Mouse (Mus musculus) ES-CJ7 (cell line): ENCODE measurements around the gene Apol6.
A peak's percentile ranks its signal among the peaks of the same experiment; 100 is the strongest.

Experiments used
- DNase-seq: peaks from one replicate; pipeline ENCODE4 v3.0.0; 2011; ENCODE audit warnings: low read depth, low spot score

Gene Apol6

DNA sequence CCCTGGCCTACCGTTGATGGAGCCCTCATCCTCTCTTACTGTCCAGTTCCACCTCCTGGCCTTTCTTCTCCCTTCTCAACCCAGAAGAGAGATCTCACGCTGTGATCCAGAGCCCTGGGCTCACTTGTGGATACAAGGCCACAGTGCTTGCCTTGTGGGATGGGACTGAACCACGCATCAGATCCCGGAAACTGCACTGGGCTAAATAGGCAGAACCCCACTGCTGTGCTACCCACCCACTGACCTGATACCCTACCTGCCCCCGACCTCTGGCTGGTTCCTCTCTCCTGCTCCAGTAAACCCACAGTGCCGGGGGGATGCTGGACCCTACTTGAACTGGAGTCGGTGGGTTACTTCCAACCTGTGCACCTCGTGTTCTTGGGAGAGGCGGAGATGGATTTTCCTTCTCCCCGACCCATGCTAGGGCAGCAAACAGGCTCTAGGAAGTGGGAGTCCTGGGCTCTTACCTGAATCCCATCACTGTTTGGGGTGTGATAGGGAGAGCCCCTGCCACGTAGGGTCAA lies 26.3 kb downstream of the Apol6 start:
- no peak for DNase-seq

DNA sequence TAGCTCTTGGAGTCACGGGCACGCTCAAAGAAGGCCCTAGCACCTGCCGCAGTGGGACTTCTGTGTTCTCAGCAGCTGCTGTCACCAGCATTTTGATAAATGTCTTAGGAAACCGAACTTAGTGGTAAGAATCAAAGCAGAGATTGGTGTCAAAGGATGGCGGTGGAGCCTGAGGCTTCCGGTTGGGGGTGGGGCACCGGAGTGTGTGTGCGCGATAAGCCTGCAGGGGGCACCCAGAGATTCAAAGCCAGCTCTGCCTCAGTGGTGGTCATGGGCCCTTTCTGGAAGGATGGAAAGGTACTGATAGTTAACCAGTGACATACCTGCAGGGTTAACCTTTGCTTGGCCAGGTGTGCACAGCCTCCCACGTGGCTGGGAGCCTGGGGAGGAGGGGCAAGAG lies 27.0 kb downstream of the Apol6 start:
- peak; percentile 71 for DNase-seq

DNA sequence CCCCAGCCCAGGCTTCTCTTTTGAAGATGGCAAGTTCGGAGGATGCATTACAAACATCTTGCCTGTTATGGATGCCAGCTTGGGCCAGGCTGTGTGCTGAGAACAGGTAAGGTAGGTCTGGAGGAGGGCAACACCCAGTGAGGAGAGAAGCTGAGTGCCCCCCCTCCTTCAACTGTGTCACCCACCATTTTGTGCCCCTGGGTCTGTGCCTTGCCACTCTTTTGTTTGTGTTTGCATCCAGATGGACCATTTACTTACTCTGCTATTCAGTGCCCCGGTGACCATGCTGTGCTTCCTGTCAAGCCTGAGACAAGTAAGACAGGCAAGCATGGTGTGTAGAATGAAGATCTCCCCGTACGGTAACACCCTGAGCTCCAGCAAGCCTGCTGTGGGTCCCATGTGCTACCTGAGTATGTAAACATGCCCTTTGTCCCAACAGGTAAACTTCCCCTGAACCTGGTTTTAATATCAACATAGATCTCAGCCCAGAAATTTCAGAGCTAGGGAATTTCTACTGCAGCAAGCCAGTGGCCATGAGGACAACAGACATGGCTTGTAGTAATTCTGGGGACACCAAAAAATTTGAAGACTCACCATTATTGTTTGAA lies 28.1 kb downstream of the Apol6 start:
- no peak for DNase-seq

DNA sequence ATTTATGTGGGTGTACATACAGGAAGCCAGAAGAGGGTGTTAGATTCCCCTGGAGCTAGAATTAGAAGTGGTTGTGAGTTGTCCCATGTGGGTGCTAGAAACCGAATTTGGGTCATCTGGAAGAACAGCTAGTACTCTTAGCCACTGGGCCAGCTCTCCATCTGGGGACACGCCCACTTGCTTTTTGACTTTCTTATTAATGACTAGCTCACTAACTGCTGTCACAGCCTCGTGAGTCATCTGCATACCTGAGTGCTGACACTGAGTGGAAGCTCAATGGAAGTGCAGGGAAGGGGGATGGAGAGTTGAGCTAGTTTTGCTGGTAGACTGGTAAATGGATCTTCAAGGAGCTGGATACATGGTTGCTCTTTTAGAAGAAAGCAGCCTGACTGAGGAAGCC lies 32.0 kb downstream of the Apol6 start:
- no peak for DNase-seq

DNA sequence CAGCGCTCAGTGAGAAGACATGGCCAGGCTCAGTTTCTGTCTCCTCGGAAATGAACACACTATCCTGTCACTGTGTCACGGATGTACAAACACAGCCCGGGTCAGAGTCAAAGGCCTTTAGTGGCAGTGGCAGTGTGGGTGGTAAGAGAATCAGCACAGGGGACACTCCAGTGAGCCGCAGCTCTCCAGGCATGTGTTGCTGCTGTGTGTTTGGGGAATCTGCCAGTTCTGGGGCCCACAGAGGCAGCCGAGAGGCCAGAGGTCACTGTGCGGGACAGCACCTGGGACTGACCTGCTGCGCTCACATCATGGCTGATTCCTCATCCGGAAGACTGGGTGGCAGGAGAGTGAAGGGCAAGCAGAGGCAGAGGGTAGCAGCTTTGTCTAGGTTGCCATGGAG lies 33.4 kb downstream of the Apol6 start:
- DNase-seq: no peak

DNA sequence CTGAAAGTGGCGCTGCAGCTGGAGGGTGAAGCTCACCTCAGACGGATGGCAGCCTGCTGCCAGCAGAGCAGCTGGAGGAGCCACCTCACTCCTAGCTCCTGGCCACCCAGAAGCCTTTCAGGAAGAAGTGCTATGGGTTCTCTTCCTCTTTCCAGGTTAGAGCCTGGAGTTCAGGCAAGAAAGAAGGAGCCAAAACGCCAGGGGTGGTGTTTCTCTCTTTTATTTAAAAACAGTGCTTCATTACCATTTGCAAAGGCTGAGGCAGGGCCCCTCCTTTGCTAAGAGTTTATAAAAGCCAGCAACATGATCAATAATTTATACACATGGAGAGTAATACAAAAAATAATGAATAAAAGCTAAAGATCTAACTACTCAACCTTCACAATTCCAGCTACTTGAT lies 34.3 kb downstream of the Apol6 start:
- DNase-seq: peak; percentile 68

DNA sequence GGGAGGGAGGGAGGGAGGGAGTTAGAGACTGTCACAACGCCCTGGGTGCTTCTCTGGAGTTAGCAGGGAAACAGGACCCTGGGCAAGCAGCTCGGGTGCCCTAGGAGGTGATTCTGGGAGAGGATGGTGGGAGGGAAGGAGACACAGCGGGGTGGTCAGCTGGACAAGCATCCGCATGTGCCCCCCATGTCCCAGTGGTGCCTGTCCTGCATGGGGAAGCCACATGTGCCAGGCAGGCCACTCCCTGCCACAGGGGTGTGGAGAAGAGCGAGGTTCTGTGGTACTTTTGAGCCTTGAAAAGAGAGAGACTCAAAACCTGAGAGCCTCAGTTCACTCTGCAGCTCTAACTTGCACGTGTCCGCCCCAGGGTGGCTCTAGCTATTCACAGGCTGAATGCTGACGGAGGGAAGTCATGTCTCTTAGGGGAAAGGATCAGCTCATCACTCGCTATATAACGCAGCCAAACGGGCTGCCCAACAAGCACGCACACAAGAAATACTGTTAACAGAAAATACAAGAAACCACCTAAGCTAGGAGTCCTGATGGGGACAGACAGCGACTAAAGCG lies 34.8 kb downstream of the Apol6 start:
- peak; percentile 55 for DNase-seq

DNA sequence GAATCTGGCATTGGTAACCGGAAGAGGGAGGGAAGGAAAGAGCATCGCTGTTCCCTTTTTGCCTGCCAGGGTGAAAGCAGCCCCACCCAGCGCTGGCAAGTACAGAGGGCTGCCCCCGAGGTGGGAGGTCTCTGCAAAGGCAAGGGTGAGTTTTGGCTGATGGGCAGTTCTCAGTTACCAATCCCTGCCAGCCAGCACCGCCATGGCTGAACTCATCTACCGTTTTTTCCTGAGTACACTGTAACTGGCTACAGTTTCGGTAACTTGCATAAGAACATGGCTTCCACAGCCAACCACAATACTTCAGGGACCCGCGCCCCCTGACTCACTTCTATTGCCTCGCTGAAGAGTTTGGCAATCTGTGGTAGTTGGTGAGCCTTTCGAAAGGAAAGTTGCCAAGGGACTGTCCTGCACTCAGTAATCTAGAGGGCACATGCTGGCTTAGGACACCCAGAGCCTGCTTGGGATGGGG lies 35.4 kb downstream of the Apol6 start:
- DNase-seq: peak; percentile 57

DNA sequence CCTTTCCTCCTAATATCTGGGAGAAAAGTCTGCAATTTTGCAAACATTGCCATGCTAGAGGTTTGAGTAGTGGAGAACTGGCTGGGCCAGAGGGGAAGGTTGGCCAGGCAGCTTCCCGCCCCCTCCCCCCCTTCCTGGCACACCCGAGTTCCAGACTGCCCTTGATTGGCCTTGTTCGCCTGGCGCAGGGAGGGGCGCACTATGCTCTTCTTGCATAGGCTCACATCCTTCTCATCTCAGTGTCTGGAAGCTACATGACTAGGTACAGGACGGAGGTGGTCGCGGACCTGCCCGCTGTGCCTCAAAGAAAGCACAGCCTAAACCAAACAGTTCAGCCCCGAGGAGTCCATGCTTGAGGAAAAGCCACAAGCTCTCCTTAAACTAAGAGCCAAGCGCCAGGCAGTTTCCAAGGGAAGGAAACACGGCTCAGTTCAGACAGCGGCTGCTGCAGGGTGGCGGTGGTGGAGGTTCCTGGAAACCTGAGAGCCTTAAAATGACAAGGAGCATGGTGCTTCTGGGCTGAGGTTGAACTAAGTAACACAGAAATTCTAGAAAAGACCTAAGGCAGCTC lies 36.2 kb downstream of the Apol6 start:
- DNase-seq: peak; percentile 87

DNA sequence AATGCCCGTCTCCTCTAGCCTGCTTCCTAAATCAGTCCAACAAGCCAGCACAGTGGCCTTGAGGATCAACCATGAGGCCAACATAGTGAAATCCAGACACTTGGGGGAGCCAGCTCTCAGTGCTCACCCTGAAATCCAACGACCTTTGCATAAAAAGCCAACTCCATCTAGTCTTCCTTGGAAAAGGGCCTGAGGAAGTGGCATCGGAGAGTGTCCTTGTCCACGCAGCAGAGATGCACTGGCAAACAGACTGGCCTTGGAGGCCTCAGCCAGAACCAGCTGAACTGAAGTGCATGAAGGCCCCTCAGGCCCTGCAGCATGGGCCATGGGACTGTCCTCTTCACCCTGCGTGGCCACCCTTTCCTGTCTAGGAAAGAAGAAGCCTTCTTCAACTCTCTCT lies 36.9 kb downstream of the Apol6 start:
- no peak for DNase-seq

DNA sequence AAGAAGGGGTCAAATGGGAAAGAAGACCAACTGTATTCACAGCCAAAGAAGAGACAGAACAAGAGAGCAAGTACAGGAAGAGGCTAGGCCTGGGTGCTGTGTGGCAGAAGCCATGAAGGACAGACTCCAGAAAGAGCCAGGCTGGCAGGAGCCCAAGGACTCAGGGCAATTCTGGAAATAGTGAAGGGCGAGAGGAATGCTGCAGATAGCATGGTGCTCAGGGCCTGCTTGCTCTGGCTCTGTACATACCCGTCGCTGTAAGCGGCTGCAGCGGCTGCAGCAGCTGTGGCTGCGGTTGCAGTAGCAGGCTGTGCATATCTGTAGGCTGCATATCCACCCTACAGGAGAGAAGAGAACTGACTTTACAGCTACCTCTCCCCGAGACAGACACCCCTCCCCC lies 41.3 kb downstream of the Apol6 start:
- no peak for DNase-seq

DNA sequence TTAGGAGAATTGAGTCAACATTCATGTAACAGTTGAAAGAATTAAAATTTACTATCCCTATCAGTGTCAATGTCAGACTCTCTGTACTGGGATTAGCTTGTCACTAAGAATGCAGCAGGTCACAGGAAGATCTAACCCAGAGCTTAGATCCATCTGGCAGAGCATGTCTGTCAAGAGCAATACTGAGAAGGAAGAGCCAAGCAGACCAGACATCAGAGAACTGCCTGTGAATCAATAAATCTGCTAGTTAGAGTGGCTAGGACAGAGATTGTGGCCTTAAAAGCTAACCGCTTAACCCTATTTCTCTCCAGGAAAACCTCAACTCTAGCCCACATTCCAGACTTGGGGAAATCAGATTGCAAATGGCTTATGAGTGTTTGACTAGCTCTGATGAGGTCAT lies 42.0 kb downstream of the Apol6 start:
- no peak for DNase-seq

DNA sequence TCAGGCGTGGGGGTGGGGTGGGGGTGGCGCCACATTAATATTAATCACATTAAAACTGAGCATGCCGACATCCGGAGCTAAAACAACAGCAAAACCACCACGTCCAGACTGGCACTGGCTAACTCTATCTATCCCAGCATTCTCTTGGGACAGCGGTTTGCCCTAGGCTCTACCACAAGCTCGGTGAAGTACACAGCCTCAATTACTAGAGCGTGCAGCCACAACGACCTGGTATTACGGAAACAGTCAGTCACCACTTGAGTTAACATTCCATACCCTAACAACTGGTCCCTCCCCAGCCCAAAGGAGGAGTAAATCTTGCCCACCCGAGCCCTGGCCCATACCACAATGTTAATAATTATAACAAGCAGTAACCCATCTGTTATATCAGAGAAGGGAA lies 44.7 kb downstream of the Apol6 start:
- no peak for DNase-seq

DNA sequence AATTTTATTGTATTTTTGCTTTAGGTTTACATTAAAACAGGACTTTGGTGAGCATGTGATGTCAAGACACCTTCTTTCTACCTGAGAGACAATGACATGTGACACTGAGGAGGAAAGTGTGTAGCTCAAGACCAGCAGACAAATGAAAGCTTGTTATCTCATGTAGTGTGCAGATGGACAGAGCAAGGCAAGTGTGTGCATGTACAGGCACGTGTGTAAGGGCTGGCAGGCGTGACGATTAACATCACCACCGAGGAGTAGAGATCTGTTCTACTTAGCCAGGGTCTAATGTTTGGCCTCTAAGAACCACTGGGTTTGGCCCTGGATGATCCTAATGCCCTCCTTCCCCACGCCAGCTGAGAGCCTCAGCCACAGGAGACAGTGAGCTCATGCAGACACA lies 46.0 kb downstream of the Apol6 start:
- no peak for DNase-seq

DNA sequence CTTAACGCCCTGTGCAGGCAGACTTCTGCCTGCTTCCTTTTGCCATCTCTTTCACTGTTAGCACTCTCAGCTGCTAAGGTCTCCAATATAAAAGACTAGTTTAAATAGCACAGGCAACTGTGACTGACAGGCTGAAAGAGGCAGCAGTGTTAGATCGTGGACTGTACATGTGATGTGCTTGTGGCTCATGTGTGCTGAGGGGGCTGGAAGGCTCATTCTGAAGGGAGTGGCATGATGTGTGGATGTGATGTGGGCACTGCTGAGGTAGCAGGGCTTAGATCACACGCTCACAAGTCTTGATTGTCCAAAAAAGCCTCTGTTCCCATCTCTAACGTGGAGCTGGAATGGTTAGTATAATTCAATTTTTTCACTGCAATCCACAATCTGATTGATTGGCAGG lies 46.9 kb downstream of the Apol6 start:
- no peak for DNase-seq

DNA sequence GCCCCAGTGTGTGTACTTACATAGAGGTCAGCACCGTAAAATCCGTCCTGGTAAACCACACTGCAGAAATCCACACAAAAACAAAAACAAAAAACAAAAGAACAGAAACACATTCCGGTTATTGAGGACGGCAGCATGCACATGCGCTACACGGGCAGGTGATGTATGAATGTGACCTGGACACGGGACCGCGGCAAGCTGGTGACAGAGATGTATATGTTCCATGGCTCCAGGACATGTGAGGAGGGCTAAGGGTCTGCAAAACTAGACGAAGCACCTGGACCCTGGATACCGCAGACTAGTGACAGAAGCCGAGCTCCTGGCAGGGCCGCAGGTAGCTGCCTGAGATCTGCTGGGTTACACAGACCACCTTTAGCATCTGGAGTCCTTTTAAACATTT lies 49.9 kb downstream of the Apol6 start:
- DNase-seq: no peak

DNA sequence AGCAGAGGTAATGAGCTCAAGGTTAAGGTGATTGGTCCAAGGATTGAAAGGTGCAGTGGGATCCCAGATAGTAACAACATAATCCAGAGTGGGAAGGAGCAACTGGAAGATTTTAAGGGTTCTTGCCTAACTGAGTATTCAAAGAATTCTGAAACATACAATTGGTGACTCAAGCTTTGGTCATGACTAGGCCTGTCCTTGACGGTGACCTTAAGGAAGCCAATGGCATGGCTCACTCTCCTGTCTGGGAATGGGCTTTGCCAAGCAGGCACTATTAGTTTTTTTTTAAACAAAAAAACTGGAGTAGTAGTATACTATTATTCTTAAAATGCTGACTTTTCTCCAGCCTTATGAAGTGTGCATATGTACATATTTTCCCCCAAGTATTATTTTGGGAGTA lies 50.7 kb downstream of the Apol6 start:
- DNase-seq: no peak

DNA sequence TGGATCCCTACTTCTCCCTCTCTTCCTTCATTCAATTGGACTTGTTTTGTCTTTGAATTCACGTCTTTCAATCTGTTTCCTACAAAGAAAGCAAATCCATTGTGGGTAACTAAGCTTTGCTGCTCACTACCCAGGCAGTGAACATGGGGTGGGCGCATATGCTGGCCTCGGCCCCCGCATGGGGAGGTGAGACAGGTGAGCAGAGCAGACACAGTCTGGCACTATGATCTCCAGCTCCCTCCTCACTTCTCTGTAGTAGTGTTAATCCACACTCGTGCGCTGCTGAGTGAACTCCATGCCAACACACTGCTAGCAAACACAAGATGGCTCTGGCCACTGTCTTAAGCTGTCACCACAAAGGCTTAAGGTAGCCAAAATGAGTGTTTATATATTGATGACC lies 52.8 kb downstream of the Apol6 start:
- DNase-seq: no peak

DNA sequence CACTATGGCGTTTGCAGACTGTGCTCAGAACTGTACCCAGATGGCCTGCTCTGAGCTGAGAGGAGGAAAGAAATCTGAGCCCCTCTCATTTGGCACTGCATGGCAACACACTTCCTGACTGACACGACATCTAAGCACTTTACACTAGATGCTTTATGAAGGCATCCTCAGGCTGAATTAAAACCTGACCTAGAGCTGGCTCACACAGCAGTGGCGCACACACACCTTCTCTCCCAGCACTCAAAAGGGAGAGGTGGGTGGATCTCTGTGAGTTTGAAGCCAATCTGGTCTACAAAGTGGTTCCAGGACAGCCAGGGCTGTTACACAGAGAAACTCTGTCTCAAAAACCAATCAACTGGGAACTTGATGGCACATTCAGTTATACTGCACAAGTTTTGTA lies 55.2 kb downstream of the Apol6 start:
- DNase-seq: no peak

DNA sequence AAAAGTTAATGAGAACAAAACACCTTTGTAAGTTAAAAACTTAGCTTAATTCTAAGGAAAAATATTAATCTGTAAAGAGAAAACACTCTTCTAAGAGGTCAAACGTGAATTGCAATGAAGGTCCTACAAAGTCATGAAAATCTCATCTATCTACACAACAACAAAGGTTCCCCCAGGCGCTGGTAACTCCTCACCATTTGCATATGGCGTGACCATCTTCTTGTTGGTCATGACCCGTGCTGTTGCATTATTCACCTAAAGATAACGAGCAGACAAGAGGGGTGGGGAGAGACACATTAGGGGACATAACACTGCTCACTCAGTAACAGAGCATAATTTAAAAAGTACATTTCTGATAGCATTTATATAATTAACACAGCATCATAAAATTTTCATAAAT lies 58.2 kb downstream of the Apol6 start:
- peak; percentile 74 for DNase-seq

DNA sequence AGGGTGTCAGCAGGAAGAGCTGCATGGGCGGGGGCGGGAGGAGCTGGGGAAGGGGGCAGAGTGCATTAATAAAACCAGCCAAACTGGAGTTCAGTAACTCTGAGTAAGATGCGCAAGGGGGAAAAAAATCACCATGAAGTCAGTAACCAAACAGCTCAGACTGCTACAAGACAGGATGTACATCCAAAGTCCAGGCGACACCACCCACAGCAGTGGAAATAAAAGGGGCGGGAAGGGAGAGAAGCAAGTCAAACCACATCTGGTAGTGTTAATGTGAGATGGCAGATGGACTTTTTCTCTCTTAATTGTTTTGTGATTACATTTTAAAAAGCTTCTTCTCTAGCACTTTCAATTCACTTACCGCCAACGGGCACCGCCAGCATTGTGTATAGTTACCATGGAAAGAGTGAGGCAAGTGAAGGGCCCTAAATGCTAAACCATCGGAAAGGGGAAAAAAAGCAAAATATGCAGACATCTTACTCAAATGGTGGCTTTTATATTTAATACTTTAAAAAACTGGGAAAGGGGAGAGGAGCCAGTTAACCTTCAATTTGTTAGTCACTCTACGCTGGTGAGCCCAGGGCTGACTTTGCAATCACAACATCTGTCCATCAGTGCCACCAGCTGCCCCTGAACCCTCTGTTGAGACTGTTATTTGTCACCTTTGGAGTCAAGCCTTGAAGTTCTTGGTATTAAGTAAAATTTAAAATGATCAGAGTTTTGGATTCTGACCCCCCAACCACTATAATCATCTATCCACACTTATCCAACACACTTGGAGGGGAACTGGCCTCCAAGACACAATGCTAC lies 60.0 kb downstream of the Apol6 start:
- no peak for DNase-seq

DNA sequence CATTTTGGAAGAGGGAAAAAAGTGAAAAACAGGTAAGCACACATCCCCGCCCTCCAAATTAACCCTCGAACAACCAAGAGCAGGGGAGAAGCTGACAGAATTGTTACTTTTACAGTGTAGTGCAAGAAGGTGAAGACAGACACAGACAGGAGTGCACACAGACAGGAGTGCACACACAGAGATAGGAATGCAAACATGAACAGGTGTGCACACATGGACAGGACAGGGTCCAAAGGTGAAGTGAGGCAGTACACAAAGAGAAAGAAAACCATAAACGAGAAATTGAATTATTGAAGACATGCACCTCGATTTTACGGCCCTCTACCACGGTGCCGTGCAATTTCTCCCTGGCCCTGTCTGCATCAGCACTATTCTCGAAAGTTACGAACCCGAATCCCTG lies 60.7 kb downstream of the Apol6 start:
- no peak for DNase-seq
